Mouse (Mus musculus): ENCODE measurements around the gene 1700021F07Rik. TPM values are rescaled to one million over a fixed set of nuclear protein-coding genes. Genes with fewer than 3 reads are reported as not detected.

1700021F07Rik gene
- polyA plus RNA-seq, 1 experiment from 2014 or later, result not detected

DNA sequence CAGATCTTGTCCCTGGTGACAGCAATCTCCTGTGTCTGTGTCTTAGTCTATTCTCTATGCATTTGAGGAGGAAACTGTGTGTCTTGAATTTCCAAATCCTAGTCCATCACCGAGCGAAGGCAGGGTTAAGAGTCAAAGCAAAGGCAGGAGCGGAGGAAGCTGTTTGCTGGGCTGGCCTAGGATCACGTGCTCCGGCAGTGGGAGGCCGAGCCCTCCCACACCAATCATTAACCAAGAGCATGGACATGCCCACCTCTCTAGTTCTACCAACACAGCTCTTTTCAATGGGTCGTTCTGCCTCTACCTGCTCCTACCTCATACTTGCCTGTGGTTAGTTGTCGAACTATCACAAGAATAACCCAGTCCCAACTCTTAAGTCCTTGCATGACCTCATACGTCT is 13.5 kb downstream of the 1700021F07Rik start:
- Histone ChIP-seq H3K27ac (no peak overlapping the region), H3K36me3 (no peaks in the 10 kb centered on the region), H3K27me3 (replicated peaks) (no peaks in the 10 kb centered on the region), H3K9me3 (no peaks in the 10 kb centered on the region), H3K4me3 (replicated peaks) (no peak overlapping the region), H3K4me1 (no peaks in the 10 kb centered on the region), H3K4me2 (no peak overlapping the region), H3K9ac (no peak overlapping the region)
- ATAC-seq (ENCODE audit: insufficient read depth, low FRiP score, low read depth), result 0 out of 2 replicates have a peak, but pooled peaks have one; percentile 6
- 79% methylated on average over 9 of the region's 9 CpGs for WGBS

DNA sequence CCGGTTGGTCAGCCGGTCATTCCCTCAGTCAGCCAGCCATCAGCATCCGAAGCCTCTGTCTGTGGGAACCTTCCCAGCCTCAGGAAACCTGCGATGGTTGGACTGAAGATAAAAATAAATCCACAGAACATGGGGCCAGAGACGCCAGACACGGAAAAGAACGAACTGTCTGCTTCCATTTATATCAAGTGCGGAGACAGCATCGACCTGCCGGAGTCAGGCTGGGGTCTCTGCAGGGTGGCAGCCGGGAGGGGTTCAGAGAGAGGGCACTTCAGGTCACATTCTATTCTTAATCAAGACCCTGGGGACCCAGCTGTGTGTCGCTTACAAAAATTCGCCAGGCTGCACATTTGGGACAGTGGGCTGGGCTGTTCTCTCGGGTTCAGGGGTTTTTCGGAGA is 17.4 kb downstream of the 1700021F07Rik start:
- Histone ChIP-seq H3K4me1 (no peaks in the 10 kb centered on the region), H3K27me3 (replicated peaks) (0 out of 2 replicates have a peak, but pooled peaks cover 4% of the 10 kb centered on the region), H3K36me3 (no peaks in the 10 kb centered on the region), H3K27ac (no peak overlapping the region), H3K4me3 (replicated peaks) (no peak overlapping the region), H3K9ac (no peak overlapping the region), H3K9me3 (no peaks in the 10 kb centered on the region), H3K4me2 (no peak overlapping the region)
- 48% methylated on average over 15 of the region's 15 CpGs for WGBS
- ATAC-seq (ENCODE audit: insufficient read depth, low FRiP score, low read depth), result no peak

DNA sequence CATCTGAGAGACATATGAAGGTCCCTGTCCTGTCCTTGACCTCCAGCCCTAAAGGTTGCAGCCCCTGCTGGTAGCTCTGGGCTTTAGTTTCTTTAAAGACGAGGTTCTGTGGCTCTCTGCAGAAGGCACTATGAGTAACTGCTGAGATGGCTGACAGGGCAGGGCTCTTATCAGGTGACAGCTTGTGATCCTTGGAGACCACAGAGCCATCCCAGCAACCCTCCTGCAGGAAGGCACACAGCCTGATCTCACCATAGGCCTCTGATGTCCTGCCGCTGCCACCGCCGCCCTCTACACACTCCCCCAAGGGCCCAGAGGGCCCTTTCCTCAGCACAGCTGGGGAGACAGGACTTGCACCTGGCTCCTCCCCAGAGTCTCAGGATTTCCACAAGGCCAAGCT is 19.4 kb downstream of the 1700021F07Rik start:
- ATAC-seq (ENCODE audit: insufficient read depth, low FRiP score, low read depth), result no peak
- Histone ChIP-seq H3K36me3 (no peaks in the 10 kb centered on the region), H3K4me2 (no peak overlapping the region), H3K27me3 (replicated peaks) (0 out of 2 replicates have a peak, but pooled peaks cover 4% of the 10 kb centered on the region), H3K9ac (no peak overlapping the region), H3K4me3 (replicated peaks) (no peak overlapping the region), H3K4me1 (no peaks in the 10 kb centered on the region), H3K27ac (no peak overlapping the region), H3K9me3 (no peaks in the 10 kb centered on the region)
- WGBS, result 72% methylated on average over 4 of the region's 4 CpGs

DNA sequence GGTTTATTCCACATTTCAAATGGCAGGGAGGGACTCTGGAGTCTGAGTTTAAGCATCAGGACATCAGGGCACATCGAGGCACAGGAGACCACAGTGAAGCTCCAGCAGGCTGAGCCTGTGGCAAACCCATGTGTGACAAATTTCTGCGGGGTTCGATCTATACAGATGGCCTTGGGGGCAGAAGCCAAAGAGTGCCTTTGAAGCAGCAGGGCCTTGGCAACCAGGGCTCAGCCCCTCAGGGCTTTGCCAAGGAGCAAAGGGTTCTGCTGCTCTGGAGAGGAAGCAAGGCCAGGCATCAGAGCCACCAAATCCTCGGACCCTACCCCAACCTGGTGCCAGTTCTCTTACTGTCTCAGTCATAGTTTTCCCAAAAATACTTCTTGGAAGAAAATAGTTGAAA is 20.3 kb downstream of the 1700021F07Rik start:
- Histone ChIP-seq H3K9me3 (no peaks in the 10 kb centered on the region), H3K36me3 (no peaks in the 10 kb centered on the region), H3K9ac (no peak overlapping the region), H3K4me3 (replicated peaks) (no peak overlapping the region), H3K4me2 (no peak overlapping the region), H3K27ac (no peak overlapping the region), H3K4me1 (no peaks in the 10 kb centered on the region), H3K27me3 (replicated peaks) (0 out of 2 replicates have a peak, but pooled peaks cover 4% of the 10 kb centered on the region)
- WGBS, result 84% methylated on average over 4 of the region's 4 CpGs
- no peak for ATAC-seq (ENCODE audit: insufficient read depth, low FRiP score, low read depth)

DNA sequence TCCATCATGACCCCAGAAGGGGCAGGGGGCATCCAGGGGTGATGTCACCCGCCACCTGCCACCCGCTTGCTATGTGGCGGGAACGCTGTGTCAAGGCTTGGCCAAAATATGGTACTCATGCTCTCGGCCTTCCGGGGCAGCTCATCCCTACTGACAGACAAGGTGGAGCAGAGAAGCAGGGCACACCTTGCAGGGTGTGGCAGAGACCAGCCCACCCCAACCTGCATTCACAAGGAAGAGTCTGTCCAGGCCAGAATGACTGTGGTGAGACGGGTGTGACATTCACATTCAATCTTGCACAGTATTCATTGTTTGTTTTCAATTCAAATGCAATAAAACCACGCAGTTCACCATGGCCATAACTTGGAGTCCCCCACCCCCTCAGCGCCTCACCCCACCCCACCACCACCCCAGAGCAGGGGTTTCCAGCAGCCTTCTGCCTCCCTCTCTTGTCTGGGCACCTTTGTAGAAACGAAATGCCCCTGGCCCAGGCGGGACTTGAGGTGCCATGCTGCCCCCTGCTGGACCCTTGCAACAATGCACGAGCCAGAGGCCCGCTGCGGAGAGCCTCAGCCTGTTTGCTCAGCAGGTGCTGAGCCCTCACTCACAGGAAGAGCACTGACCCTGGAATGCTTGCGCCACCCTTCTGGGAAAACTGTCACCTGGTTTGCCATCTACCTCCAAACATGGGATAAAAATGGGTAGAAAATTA is 23.8 kb downstream of the 1700021F07Rik start:
- 41% methylated on average over 15 of the region's 15 CpGs for WGBS

DNA sequence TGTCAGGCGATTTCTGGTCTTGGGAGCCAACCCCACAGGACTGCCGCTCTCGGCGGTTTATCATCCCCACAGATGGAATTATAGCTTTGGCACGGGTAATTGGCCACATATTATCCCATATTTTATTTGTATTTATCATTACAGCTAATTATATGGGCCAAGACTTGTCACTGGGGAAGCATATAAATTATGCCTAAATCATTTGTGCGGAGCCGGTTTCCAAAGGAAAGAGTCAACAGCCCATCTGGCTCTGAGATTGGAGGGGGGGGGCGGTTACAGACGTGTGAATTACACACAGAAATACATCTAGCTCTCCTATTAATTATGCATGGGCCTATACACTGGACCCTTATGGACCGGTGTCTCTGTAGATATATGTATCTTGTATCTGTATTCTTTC is 26.9 kb downstream of the 1700021F07Rik start:
- H3K27me3 ChIP-seq (replicated peaks), result no peaks in the 10 kb centered on the region
- no peak overlapping the region for H3K4me3 ChIP-seq (replicated peaks)
- no peak overlapping the region for H3K9ac ChIP-seq
- no peak overlapping the region for H3K27ac ChIP-seq
- no peak for ATAC-seq (ENCODE audit: insufficient read depth, low FRiP score, low read depth)
- H3K36me3 ChIP-seq, result no peaks in the 10 kb centered on the region
- H3K4me1 ChIP-seq, result no peaks in the 10 kb centered on the region
- H3K9me3 ChIP-seq, result no peaks in the 10 kb centered on the region
- 78% methylated on average over 10 of the region's 10 CpGs for WGBS
- no peak overlapping the region for H3K4me2 ChIP-seq

More for the DNA sequence above, 23.8 kb downstream of the 1700021F07Rik start:
- Histone ChIP-seq H3K4me1 (no peaks in the 10 kb centered on the region), H3K4me2 (no peak overlapping the region), H3K27ac (no peak overlapping the region), H3K4me3 (replicated peaks) (no peak overlapping the region), H3K36me3 (no peaks in the 10 kb centered on the region), H3K9me3 (no peaks in the 10 kb centered on the region), H3K9ac (no peak overlapping the region), H3K27me3 (replicated peaks) (0 out of 2 replicates have a peak, but pooled peaks cover 4% of the 10 kb centered on the region)
- peak; percentile 36; the same call in 1 of the 2 replicates for ATAC-seq (ENCODE audit: insufficient read depth, low FRiP score, low read depth)

DNA sequence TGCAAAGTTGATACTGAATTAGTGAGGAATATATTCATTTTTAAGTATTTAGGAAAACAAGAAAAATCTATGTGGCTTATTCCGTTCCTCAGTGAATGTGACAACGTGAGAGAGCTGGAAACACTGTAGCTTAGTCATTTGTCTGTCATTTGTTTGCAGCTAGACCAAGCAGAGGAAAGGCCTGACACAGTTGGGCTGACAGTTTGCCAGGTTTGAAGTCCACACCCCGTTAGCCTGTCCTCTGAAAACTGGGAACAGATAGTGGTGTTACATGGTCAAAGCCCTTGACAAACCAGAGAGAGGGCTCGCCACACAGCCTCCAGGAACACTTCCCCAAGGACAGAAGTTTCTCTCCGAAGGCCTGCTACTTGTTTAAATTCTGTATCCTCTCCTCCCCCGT is 28.3 kb downstream of the 1700021F07Rik start:
- Histone ChIP-seq H3K4me3 (replicated peaks) (no peak overlapping the region), H3K36me3 (no peaks in the 10 kb centered on the region)

DNA sequence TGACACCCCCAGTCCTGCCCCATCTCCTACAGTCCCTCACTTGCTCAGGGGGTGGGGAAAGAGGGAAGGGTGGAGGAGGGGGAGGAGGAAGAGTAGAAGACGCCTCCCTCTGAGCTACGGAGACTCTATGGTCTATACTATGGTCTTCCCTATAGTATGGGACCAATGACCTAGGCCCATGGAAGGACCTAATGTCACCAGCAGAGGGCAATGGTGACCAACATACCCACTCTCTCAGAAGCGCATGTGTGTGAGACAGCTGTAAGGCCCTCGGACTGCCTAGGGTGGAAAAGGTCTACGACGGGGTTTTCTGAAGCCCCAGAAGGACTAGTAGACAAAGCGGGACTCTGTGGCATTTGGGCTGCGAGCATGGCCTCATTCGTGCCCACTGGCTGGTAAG is 31.5 kb downstream of the 1700021F07Rik start:
- H3K4me3 ChIP-seq (replicated peaks), result no peak overlapping the region
- no peaks in the 10 kb centered on the region; the same call in 1 of the 2 replicates for H3K4me1 ChIP-seq
- 0 out of 2 replicates have a peak, but pooled peaks have one; percentile 43 for ATAC-seq (ENCODE audit: insufficient read depth, low FRiP score, low read depth)
- H3K27ac ChIP-seq, result no peak overlapping the region
- no peaks in the 10 kb centered on the region for H3K36me3 ChIP-seq
- H3K27me3 ChIP-seq (replicated peaks), result no peaks in the 10 kb centered on the region
- 41% methylated on average over 9 of the region's 9 CpGs for WGBS
- no peaks in the 10 kb centered on the region for H3K9me3 ChIP-seq
- no peak overlapping the region for H3K9ac ChIP-seq
- H3K4me2 ChIP-seq, result no peak overlapping the region

More for the DNA sequence above, 28.3 kb downstream of the 1700021F07Rik start:
- no peak overlapping the region for H3K27ac ChIP-seq
- H3K4me1 ChIP-seq, result no peaks in the 10 kb centered on the region
- no peak overlapping the region for H3K4me2 ChIP-seq
- H3K9me3 ChIP-seq, result no peaks in the 10 kb centered on the region
- H3K9ac ChIP-seq, result no peak overlapping the region
- no peak for ATAC-seq (ENCODE audit: insufficient read depth, low FRiP score, low read depth)
- 61% methylated on average over 6 of the region's 6 CpGs for WGBS
- no peaks in the 10 kb centered on the region for H3K27me3 ChIP-seq (replicated peaks)

DNA sequence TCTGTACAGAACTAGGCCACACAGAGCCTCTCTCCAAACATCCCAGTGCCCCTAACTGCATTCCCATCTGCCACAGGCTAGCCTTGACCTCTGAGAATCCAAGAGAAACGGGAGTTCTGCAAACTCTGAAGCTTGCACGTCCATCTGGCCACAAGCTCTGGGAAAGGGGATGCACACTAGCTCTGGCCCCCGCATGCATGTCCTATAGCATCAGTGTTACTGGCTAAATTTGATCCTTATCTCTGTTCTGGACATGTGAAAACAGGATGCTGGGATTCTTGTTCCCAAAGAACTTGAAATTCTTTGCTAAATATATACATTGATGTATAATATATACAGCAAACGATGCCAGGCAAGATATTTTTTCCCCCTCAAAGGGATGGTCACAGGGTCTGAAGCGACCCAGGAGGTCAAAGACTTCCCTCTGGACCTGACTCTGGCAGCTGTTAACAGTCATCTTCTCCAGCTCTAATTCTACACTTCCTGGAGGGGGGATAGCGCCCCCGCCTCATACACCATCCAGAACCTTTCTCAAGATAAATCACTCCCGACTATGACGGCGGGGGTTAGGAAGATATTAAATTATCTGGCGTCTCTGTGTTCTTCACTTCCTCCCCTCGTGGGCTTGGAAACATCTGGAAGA is 36.5 kb downstream of the 1700021F07Rik start:
- Histone ChIP-seq H3K9ac (no peak overlapping the region), H3K27me3 (replicated peaks) (no peaks in the 10 kb centered on the region), H3K4me3 (replicated peaks) (no peak overlapping the region), H3K4me2 (no peak overlapping the region), H3K4me1 (peaks cover under 1% of the 10 kb centered on the region), H3K36me3 (no peaks in the 10 kb centered on the region), H3K9me3 (no peaks in the 10 kb centered on the region), H3K27ac (peak overlapping the region; percentile 78)
- WGBS, result 39% methylated on average over 12 of the region's 12 CpGs
- ATAC-seq (ENCODE audit: insufficient read depth, low FRiP score, low read depth), result peak; percentile 38; the same call in 1 of the 2 replicates

DNA sequence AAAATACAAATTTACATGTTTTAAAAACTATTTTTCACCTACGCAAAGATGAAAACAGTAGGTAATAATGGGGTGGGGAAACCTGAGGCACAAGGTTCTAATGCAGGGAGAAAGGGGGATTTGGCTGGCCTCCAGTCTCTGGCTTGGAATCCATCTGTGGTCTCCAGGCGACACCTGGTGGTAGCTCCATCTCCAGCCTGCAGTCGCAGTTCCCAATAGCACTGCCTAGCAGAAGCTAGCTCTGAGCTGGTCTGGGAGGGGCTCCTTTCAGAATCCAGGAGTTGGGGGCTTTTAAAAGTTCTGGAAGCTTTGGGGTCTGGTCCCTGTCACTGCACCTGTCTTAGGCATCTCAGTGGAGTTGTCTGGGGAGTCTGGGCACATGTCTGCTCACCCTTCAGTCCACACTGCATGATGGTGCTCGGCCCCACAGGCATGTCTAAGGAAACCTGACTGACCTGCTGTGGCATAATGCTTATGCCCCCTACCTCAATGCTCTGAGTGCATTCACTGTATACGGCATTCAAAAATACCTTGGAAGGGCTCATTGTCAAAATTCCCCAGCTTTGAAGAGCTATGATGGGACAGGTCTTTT is 39.6 kb downstream of the 1700021F07Rik start:
- H3K9ac ChIP-seq, result no peak overlapping the region
- H3K36me3 ChIP-seq, result no peaks in the 10 kb centered on the region
- H3K27ac ChIP-seq, result no peak overlapping the region
- 39% methylated on average over 5 of the region's 5 CpGs for WGBS
- H3K4me3 ChIP-seq (replicated peaks), result no peak overlapping the region
- ATAC-seq (ENCODE audit: insufficient read depth, low FRiP score, low read depth), result no peak
- H3K9me3 ChIP-seq, result no peaks in the 10 kb centered on the region
- H3K27me3 ChIP-seq (replicated peaks), result no peaks in the 10 kb centered on the region
- no peak overlapping the region for H3K4me2 ChIP-seq
- H3K4me1 ChIP-seq, result peaks cover 9% of the 10 kb centered on the region

DNA sequence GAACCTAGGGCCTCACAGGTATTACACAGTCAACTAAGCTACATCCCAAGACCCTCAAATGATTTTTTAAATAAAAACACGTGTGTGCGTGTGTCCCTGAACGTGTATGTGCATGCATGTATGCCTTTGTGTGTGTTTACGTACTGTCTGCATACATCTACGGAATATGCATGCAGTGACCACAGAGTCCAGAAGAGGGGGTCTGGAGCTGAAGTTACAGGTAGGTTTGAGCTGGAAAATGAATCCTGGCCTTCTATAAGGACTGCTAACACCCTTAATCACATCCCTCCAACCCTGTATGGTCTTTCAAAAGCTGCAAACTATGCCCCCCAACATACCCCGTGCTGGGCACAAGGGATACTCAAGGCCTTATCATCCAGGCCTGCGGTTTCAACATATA is 41.0 kb downstream of the 1700021F07Rik start:
- Histone ChIP-seq H3K27ac (peak overlapping the region; percentile 41; the same call in 1 of the 2 replicates), H3K27me3 (replicated peaks) (no peaks in the 10 kb centered on the region), H3K4me1 (peaks cover 9% of the 10 kb centered on the region), H3K9ac (no peak overlapping the region), H3K9me3 (no peaks in the 10 kb centered on the region), H3K4me2 (no peak overlapping the region), H3K4me3 (replicated peaks) (no peak overlapping the region), H3K36me3 (no peaks in the 10 kb centered on the region)
- WGBS, result 57% methylated on average over 7 of the region's 7 CpGs
- no peak for ATAC-seq (ENCODE audit: insufficient read depth, low FRiP score, low read depth)

DNA sequence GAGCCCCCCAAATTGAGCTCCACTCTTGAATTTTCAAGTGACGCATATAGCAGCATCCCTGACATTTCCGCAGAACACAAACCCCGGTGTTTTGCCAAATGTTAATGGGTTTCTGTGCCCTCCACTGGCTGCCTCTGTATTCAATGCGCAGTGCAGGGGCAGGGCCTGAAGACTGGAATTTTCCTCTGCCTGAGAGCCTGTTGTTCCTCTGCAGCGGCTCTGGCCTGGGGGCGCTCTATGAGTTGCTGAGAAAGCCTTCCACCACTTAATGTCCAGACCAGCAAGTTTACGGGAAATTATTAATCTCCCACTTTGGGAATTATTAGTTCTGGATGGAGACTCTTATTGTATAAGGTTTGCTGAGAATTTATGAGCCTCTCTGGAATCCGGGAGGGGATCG is 41.8 kb downstream of the 1700021F07Rik start:
- ATAC-seq (ENCODE audit: insufficient read depth, low FRiP score, low read depth), result no peak
- Histone ChIP-seq H3K27me3 (replicated peaks) (no peaks in the 10 kb centered on the region), H3K4me1 (peaks cover 9% of the 10 kb centered on the region; the same call in 1 of the 2 replicates), H3K9ac (no peak overlapping the region), H3K4me2 (no peak overlapping the region), H3K27ac (peak overlapping the region; percentile 74; the same call in 1 of the 2 replicates), H3K4me3 (replicated peaks) (no peak overlapping the region), H3K9me3 (no peaks in the 10 kb centered on the region), H3K36me3 (no peaks in the 10 kb centered on the region)
- WGBS, result 29% methylated on average over 9 of the region's 9 CpGs

Data from stomach, embryonic 15.5 days (tissue).